Mouse (Mus musculus): ENCODE measurements around the gene Skil. TPM values are rescaled to one million over a fixed set of nuclear protein-coding genes. Genes with fewer than 3 reads are reported as not detected.

Gene Skil
- 252 TPM for polyA plus RNA-seq (2017; shearing (Covaris generic))

GRCm38 (mm10) chr3:31094531-31095178, at the start of gene Skil:
Skil (plus strand) TSS chr3:31095058.

GRCm38 (mm10) chr3:31149706-31150105, 54.8 kb downstream of the Skil start, which contains the start of gene Cldn11:
Cldn11 (plus strand) TSS chr3:31149920.

Other genes starting within 250 kb of the Skil start
- gene Gpr160, start 239.1 kb upstream of the Skil start, polyA plus RNA-seq (2017; shearing (Covaris generic)) = 4.2 TPM
- gene Phc3, start 125.6 kb upstream of the Skil start, polyA plus RNA-seq (2017; shearing (Covaris generic)) = 32.5 TPM
- 9.7 TPM for gene Prkci, start 99.3 kb upstream of the Skil start, polyA plus RNA-seq (2017; shearing (Covaris generic))
- gene Cldn11, start 54.9 kb downstream of the Skil start, polyA plus RNA-seq (2017; shearing (Covaris generic)) = not detected
- gene Slc7a14, start 215.3 kb downstream of the Skil start, polyA plus RNA-seq (2017; shearing (Covaris generic)) = 0.10 TPM

All from effector memory CD4-positive, alpha-beta T cell, adult 7 months (primary cell).